Mouse (Mus musculus) bone marrow macrophage, adult 2 months (primary cell): ENCODE measurements around the gene Nr1h4.

Experiments
- CTCF ChIP-seq: IDR thresholded peaks from 2 replicates; pipeline ENCODE4 v1.5.1; 2012; ENCODE audit warnings: low read depth, mild to moderate bottlenecking, low read length, moderate library complexity
- POLR2A ChIP-seq: IDR thresholded peaks from 2 replicates; pipeline ENCODE4 v1.6.1; 2012; ENCODE audit warnings: mild to moderate bottlenecking, low read depth, low read length, borderline replicate concordance

DNA sequence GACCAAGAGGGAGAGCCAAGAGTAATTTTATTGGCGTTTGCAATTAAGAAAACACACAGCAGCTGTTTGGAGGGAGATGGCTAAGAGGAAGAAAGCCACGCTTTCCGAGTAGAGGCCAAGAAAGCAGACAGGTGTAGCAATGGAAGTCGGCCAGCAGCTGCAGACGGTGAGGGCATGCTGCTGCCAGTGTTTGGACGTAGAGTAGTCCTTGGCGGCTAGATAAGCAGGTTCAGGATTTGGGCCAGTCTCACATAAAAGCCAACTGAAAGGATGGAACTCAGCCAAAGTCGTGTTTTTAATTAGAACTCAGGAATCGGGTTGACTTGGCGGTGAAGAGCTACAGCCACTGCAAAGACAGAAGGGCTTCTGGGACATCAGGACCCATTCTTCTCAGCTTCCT is 83.0 kb downstream of the Nr1h4 start:
- no peak for TF ChIP-seq CTCF
- TF ChIP-seq POLR2A = no peak
